Mouse (Mus musculus): ENCODE results near the gene Noxo1. TPM values are rescaled to one million over a fixed set of nuclear protein-coding genes. Genes with fewer than 3 reads are reported as not detected.
A peak's percentile ranks its signal among the peaks of the same experiment; 100 is the strongest.
"Not testable (repeated sequence)": the region's sequence is repeated elsewhere in the genome, so short reads cannot be mapped to it uniquely, and the experiment has no call there.

The Noxo1 gene
- polyA plus RNA-seq, 1 experiment from 2014 or later = 1.3 TPM

DNA sequence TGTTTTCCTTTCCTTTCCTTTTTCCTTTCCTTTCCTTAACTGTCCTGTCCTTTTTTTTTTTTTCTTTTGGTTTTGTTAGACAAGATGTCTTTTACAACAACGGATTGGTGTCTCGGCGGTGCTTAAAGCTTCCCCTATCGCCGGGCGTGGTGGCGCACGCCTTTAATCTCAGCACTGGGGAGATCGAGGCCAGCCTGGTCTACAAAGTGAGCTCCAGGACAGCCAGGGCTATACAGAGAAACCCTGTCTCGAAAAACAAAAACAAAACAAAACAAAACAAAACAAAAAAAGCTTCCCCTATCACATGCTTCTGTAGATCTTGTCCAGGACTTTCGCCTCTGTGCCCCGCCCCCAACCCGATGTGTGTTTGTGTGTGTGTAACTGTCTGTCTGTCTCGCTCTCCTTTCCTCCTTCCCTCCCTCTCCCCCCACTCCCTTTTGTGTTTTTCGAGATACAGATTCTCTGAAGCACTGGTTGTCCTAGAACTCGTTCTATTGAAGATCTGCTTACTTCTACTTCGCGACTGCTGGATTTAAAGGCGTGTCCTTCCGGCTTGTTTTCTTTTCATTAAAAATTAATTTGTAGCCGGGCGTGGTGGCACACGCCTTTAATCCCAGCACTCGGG, 11.9 kb downstream of the Noxo1 start:
- Histone ChIP-seq H3K9ac (peak overlapping the region; percentile 84), H3K4me2 (peak overlapping the region; percentile 89), H3K4me3 (peak overlapping the region; percentile 83), H3K36me3 (ENCODE audit: poor library complexity, severe bottlenecking) (peaks cover 24% of the 10 kb centered on the region), H3K27me3 (no peaks in the 10 kb centered on the region), H3K9me3 (replicated peaks) (no peaks in the 10 kb centered on the region), H3K4me1 (peaks cover 19% of the 10 kb centered on the region), H3K27ac (peak overlapping the region; percentile 74)
- WGBS = 6% methylated on average over 24 of the region's 24 CpGs
- ATAC-seq = peak; percentile 50; the same call in 1 of the 2 replicates

DNA sequence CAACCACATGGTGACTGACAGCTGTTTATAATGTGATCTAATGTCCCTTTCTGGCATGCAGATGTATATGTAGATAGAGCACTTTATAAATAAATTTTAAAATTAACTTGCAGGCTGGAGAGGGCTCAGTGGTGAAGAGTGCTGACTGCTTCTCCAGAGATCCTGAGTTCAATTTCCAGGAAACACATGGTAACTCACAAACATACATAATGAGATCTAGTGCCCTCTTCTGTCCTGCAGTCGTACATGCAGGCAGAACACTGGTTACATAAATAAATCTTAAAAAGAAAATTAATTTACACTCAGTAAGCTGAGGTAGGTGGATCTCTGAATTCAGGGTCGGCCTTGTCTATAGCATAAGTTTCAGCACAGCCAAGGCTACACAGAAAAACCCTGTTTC, 12.6 kb downstream of the Noxo1 start:
- no peak overlapping the region for H3K4me2 ChIP-seq
- H3K27ac ChIP-seq = no peak overlapping the region
- H3K9me3 ChIP-seq (replicated peaks) = no peaks in the 10 kb centered on the region
- H3K4me3 ChIP-seq = peak overlapping the region; percentile 83; the same call in 1 of the 2 replicates
- 35% methylated on average over 2 of the region's 2 CpGs for WGBS
- peaks cover 19% of the 10 kb centered on the region for H3K4me1 ChIP-seq
- peaks cover 20% of the 10 kb centered on the region for H3K36me3 ChIP-seq (ENCODE audit: poor library complexity, severe bottlenecking)
- no peaks in the 10 kb centered on the region for H3K27me3 ChIP-seq
- H3K9ac ChIP-seq = no peak overlapping the region
- ATAC-seq = no peak

DNA sequence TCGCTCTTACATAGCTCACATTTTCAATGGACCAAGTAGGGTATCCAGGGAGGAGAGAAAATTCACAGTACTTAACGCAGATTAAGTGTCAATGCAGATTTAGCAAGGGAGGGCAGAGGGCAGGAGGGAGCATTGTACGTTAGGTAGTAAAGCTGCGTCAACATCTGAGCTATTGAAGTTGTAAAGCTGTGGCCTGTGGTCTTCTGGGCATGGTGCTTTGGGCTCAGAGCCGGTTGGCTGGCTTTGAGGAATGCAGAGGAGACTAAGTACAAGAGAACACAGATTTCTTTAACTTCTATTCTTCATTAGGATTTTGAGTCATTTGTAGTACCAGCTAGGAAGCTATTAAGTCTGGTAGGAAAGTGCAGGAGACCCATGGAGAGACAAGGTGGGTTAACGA, 19.5 kb downstream of the Noxo1 start:
- H3K4me1 ChIP-seq = peaks cover 8% of the 10 kb centered on the region
- ATAC-seq = no peak
- no peak overlapping the region for H3K9ac ChIP-seq
- no peak overlapping the region for H3K4me2 ChIP-seq
- H3K9me3 ChIP-seq (replicated peaks) = no peaks in the 10 kb centered on the region
- H3K27ac ChIP-seq = no peak overlapping the region
- H3K36me3 ChIP-seq (ENCODE audit: poor library complexity, severe bottlenecking) = peaks cover 18% of the 10 kb centered on the region
- no peak overlapping the region for H3K4me3 ChIP-seq
- 41% methylated on average over 6 of the region's 6 CpGs for WGBS
- H3K27me3 ChIP-seq = no peaks in the 10 kb centered on the region

DNA sequence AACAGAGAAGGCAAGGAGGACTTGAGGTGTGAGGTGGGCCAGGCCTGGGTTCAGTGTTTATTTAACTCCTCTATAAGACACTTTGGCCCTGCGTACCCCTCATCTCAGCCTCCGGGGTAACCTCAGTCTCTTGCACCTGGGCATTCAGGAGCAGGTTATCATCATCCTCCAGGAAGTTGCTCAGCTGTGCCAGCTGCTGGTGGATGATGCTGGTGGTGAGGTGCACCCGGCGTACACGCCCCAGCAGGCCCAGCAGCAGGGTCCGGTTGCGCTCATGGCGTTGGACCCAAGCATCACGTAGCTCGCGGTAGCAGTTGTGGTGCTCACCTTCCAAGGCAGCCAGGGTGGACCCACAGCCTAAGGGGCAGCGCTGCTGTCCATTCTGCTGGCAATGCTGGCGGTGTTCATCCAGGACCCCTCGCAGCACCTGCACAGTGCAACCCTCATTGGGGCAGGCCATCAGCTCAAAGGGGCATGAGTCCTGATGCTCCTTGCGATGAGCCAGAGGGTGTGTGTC, 20.2 kb downstream of the Noxo1 start:
- Histone ChIP-seq H3K4me2 (no peak overlapping the region), H3K4me3 (no peak overlapping the region), H3K36me3 (ENCODE audit: poor library complexity, severe bottlenecking) (peaks cover 20% of the 10 kb centered on the region), H3K27me3 (no peaks in the 10 kb centered on the region), H3K9ac (no peak overlapping the region), H3K27ac (no peak overlapping the region), H3K4me1 (peaks cover 10% of the 10 kb centered on the region), H3K9me3 (replicated peaks) (no peaks in the 10 kb centered on the region)
- no peak for ATAC-seq
- 97% methylated on average over 15 of the region's 15 CpGs for WGBS

DNA sequence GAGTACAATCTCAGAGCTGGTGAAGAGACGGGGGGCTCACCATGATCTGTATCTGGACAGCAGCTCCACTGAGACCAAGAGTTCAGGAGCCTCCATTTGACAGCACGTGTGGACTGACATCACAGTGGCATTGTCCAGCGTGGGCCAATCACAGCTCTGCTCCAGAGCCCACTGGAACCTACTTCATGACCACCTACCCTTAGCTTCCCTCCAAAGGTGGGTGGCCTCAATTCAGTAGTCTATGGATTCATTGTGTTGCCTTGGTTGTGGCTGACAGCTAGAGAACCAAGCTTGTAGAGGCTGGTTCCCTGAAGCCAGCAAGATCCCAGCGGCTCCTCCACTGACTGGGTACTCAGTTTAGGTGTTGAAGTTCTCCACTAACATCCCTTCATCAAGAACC, 21.9 kb downstream of the Noxo1 start, which contains the start of the genes Rnf151 and Rps2:
TSS of gene Rnf151 (minus strand) at position 121 of the 400 bp plus-strand sequence.
TSS of gene Rps2 (plus strand) at position 174 of the 400 bp plus-strand sequence.
- peaks cover 28% of the 10 kb centered on the region for H3K4me1 ChIP-seq
- H3K36me3 ChIP-seq (ENCODE audit: poor library complexity, severe bottlenecking) = peaks cover 35% of the 10 kb centered on the region
- no peaks in the 10 kb centered on the region for H3K9me3 ChIP-seq (replicated peaks)
- 75% methylated on average over 4 of the region's 4 CpGs for WGBS
- peak within 1 kb of the TSS; percentile 83 for H3K4me3 ChIP-seq
- no peaks in the 10 kb centered on the region for H3K27me3 ChIP-seq
- no peak for ATAC-seq
- H3K27ac ChIP-seq = no peak within 1 kb of the TSS
- peak within 1 kb of the TSS; percentile 87 for H3K4me2 ChIP-seq
- peak within 1 kb of the TSS; percentile 89 for H3K9ac ChIP-seq

DNA sequence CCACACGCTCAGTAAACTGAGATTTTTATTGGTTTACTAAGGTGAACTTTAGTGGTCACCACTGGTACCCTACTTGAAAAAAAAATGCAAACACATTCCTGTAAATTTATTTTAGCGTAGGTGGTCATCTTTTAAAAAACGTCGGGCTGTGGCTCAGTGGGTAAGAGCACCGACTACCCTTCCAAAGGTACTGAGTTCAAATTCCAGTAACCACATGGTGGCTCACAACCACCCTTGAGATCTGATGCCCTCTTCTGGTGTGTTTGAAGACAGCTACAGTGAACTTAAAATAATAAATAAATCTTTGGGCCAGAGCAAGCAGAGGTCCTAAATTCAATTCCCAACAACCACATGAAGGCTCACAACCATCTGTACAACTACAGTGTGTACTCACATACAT, 22.9 kb downstream of the Noxo1 start:
- Histone ChIP-seq H3K4me1 (peaks cover 36% of the 10 kb centered on the region), H3K4me2 (peak overlapping the region; percentile 87), H3K9ac (peak overlapping the region; percentile 89), H3K4me3 (peak overlapping the region; percentile 83), H3K36me3 (ENCODE audit: poor library complexity, severe bottlenecking) (peaks cover 35% of the 10 kb centered on the region)
- not testable (repeated sequence) for ATAC-seq; H3K27me3 ChIP-seq; H3K9me3 ChIP-seq (replicated peaks); H3K27ac ChIP-seq
- 66% methylated on average over 5 of the region's 5 CpGs for WGBS

DNA sequence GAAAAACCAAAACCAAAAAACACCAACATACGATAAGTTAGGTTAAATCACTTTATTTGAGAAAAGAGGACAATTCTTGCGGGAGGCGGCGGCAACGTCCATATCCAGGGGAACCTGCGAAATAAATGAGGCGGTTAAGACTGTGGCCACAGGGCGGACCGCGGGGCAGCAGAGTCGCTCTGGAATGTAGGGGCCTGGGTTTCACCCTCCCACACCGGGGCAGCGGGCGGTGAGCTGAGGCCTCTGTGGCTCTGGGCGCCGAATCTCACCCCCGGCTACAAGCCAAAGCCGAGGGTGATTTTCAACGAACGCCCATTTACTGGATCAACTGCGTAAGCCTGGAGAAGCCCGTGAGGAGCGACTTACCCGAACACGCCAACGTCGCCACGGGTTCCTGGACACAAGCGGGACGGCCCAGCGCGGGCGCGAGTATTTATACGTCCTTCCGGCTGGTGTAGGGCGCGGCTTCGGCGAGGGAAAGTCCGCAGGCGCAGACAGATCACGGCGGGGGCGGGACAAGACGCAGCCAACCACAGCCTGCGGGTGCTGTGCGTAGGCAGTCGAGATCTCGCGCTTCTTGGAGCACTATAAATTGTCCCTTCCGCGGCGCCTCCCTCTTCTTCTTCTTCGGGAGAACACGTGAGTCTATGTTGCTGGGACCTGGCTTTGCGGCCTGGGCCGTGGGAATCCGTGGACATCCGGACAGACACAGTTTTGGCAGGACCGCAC, 23.6 kb downstream of the Noxo1 start:
- no peaks in the 10 kb centered on the region for H3K9me3 ChIP-seq (replicated peaks)

DNA sequence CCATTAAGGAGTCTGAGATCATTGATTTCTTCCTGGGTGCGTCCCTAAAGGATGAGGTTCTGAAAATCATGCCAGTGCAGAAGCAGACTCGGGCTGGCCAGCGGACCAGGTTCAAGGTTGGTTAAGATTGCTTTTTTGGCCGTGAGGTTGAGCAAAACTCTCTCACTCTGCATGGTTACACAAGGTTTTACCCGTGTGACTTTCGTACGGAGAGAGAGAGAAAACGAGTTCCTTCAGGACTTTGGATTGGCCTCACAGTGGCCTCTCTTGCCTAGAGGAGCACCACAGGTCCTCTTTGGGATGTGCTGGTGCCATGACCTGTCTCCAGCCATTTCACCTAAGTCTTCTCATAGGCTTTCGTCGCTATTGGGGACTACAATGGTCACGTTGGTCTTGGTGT, 24.6 kb downstream of the Noxo1 start:
- not testable (repeated sequence) for H3K9me3 ChIP-seq (replicated peaks); ATAC-seq; H3K27ac ChIP-seq; H3K27me3 ChIP-seq
- Histone ChIP-seq H3K9ac (peak overlapping the region; percentile 89), H3K36me3 (ENCODE audit: poor library complexity, severe bottlenecking) (peaks cover 35% of the 10 kb centered on the region), H3K4me3 (peak overlapping the region; percentile 83), H3K4me1 (peaks cover 39% of the 10 kb centered on the region), H3K4me2 (peak overlapping the region; percentile 87)
- under 1% methylated on average over 11 of the region's 11 CpGs for WGBS

More for the DNA sequence above, 23.6 kb downstream of the Noxo1 start:
- H3K36me3 ChIP-seq (ENCODE audit: poor library complexity, severe bottlenecking) = peaks cover 35% of the 10 kb centered on the region
- H3K4me2 ChIP-seq = peak overlapping the region; percentile 87
- ATAC-seq = peak; percentile 99
- H3K4me1 ChIP-seq = peaks cover 39% of the 10 kb centered on the region
- no peaks in the 10 kb centered on the region for H3K27me3 ChIP-seq
- peak overlapping the region; percentile 89 for H3K9ac ChIP-seq
- WGBS = under 1% methylated on average over 61 of the region's 61 CpGs
- H3K4me3 ChIP-seq = peak overlapping the region; percentile 83
- peak overlapping the region; percentile 85 for H3K27ac ChIP-seq

DNA sequence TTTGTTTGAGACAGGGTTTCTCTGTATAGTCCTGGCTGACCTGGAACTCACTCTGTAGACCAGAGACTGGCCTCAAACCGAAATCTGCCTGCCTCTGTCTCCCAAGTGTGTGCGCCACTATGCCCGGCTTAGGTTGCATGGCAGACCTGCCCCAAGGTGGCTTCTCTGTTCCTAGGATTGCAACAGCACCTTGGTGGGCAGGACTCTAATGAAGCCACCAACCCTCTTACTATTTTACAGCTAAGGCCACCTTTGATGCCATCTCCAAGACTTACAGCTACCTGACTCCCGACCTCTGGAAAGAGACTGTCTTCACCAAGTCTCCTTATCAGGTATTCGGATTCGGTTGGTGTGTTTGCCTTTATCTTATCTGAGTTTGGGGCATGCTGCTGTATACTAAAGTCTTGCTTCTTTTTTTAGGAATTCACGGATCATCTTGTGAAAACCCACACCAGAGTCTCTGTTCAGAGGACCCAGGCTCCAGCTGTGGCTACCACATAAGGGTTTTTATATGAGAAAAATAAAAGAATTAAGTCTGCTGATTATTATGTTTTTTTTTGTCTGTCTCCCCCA, 25.4 kb downstream of the Noxo1 start:
- H3K4me2 ChIP-seq = peak overlapping the region; percentile 87
- peaks cover 39% of the 10 kb centered on the region for H3K4me1 ChIP-seq
- H3K4me3 ChIP-seq = peak overlapping the region; percentile 83
- WGBS = 70% methylated on average over 7 of the region's 7 CpGs
- not testable (repeated sequence) for H3K27me3 ChIP-seq; H3K27ac ChIP-seq; ATAC-seq; H3K9me3 ChIP-seq (replicated peaks)
- peaks cover 30% of the 10 kb centered on the region for H3K36me3 ChIP-seq (ENCODE audit: poor library complexity, severe bottlenecking)
- peak overlapping the region; percentile 68 for H3K9ac ChIP-seq

DNA sequence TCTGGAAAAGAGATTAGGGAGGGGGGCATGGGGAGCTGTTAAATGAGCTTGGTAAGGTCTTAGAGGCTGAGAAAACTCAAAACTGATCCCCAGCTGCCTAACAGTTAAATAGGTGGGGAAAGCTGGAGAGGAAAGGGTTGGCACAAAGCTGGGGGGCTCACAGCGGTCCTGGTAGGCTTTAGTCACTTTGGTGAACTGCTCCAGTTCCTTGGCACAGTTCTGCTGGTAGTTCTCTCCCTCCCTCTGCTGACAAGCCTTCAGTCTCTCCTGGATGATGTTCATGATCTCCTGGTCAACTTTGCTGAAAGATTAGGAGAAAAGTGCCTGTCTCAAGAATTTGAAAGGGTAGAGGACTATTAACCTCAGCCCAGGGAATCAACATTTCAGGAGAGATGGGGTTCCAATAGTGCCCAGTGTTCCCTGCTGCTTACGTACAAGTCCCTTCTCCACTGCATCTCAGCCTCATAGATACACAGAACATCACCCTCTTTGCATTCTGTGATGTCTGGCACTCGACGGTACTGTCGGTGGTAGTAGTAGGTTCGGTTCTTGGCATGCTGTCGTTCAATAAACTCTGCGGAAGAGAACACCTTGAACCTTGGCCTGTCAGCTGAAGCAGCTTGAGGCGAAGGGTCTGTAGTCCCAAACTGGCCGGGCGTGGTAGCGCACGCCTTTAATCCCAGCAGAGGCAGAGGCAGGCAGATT, 26.3 kb downstream of the Noxo1 start:
- Histone ChIP-seq H3K9me3 (replicated peaks) (no peaks in the 10 kb centered on the region), H3K4me2 (peak overlapping the region; percentile 87)
- WGBS = 41% methylated on average over 13 of the region's 13 CpGs

DNA sequence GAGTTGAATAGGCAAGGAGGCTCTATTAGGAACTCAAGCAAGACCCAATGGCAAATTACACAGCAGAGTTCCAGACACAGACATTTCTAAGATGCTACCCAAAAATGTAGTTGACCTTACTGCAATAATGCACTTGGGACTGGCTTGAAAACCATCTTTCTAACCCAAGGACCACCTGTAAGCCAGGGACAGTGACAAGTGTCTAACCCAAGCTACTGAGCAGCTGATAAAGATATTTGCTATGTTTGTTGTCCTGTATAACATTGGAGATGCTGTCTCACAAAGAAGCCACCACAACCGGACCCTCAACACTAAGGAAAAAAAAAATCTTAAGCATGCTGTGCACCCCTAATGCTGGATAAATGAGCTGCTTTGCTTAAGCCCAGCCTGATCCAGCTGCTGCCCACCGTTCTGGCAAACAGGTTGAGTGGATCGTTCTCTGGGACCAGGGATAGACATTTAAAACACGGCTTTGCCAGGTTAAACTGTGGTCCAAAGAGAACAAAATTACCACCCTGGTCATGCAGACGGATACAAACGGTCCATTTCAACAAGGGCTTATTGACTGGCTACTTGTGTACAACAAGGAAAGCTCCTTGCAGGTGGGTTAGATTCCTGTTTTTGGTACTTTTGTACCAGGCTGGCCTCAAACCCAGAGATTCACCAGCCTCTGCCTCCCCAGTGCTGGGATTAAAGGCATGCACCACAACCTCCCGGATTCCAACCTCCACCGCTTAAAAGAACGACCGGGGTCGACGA, 27.3 kb downstream of the Noxo1 start:
- H3K9me3 ChIP-seq (replicated peaks) = no peaks in the 10 kb centered on the region
- peak overlapping the region; percentile 94 for H3K4me2 ChIP-seq
- peaks cover 17% of the 10 kb centered on the region for H3K36me3 ChIP-seq (ENCODE audit: poor library complexity, severe bottlenecking)
- peak overlapping the region; percentile 96 for H3K9ac ChIP-seq
- H3K4me1 ChIP-seq = peaks cover 39% of the 10 kb centered on the region
- H3K27me3 ChIP-seq = peaks cover 10% of the 10 kb centered on the region
- WGBS = 3% methylated on average over 12 of the region's 12 CpGs
- H3K4me3 ChIP-seq = peak overlapping the region; percentile 82
- ATAC-seq = no peak
- 0 out of 2 replicates have a peak overlapping the region, but pooled peaks have one; percentile 65 for H3K27ac ChIP-seq

More for the DNA sequence above, 26.3 kb downstream of the Noxo1 start:
- H3K36me3 ChIP-seq (ENCODE audit: poor library complexity, severe bottlenecking) = peaks cover 23% of the 10 kb centered on the region
- H3K4me3 ChIP-seq = peak overlapping the region; percentile 82
- ATAC-seq = no peak
- H3K27ac ChIP-seq = no peak overlapping the region; the same call in 1 of the 2 replicates
- peak overlapping the region; percentile 50 for H3K9ac ChIP-seq
- H3K4me1 ChIP-seq = peaks cover 39% of the 10 kb centered on the region
- 0 out of 2 replicates have a peak, but pooled peaks cover 2% of the 10 kb centered on the region for H3K27me3 ChIP-seq
